Mouse (Mus musculus): ENCODE results near the gene Tmc6.
"Not testable (repeated sequence)": the region's sequence is repeated elsewhere in the genome, so short reads cannot be mapped to it uniquely, and the experiment has no call there.

Tmc6 gene

GRCm38 (mm10) chr11:117810401-117811046 lies 28.5 kb upstream of the Tmc6 start:
- in situ Hi-C loops (cut with MseI, MboI), result no loop called here

GRCm38 (mm10) chr11:117809407-117810311 lies 27.7 kb upstream of the Tmc6 start, which contains the start of the genes Gm20708 and Syngr2:
Gm20708 (plus strand) TSS chr11:117809668.
Syngr2 (plus strand) TSS chr11:117809668.
- in situ Hi-C loops (cut with MseI, MboI), result no loop called here

DNA sequence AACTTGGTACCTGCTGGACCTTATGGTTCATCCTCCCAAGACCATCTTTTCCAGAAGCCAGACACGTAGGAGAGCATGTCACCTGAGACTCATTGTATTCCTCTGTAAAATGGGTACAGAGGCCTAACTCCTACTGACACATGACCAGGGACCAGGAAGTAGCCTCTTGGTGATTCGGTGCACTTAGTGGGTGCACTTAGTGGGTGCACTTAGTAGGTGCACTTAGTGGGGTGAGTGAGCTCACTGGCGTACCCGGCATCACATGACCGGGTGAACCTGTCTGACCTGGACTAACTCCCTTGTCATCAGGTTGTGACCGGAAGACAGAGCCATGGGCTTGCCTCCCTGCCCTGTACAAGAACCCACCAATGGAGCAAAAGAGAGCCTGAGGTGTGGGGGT lies 24.8 kb upstream of the Tmc6 start:
- in situ Hi-C loops (cut with MseI, MboI), result no loop called here

- in situ Hi-C loops (cut with MseI, MboI), result no loop called here
Observed at GRCm38 (mm10) chr11:117803166-117803688, 21.2 kb upstream of the Tmc6 start.

- in situ Hi-C loops (cut with MseI, MboI), result no loop called here
Observed at GRCm38 (mm10) chr11:117801650-117802049, 19.7 kb upstream of the Tmc6 start.

GRCm38 (mm10) chr11:117800038-117800437 lies 18.0 kb upstream of the Tmc6 start:
- in situ Hi-C loops (cut with MseI, MboI), result no loop called here

DNA sequence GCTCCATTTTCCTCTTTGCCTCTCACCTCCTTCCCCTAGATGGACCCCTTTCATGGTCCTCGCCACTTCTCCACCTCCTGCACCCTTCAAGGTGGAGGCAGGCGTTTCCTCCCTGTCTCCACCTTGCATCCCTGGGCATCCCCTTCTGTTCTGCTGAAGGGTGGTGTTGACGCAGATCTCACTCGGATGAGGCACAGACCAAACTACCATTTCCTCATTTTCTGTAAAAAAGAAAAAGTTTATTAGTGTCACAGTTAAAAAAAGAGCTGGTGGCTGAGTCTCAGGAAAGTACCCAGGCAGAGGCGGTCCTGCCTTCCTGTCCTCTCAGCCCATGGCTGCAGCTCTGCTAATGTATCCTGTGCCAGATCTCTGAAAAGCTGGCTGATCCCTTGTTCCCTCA lies 17.2 kb upstream of the Tmc6 start:
- in situ Hi-C loops (cut with MseI, MboI), result no loop called here

DNA sequence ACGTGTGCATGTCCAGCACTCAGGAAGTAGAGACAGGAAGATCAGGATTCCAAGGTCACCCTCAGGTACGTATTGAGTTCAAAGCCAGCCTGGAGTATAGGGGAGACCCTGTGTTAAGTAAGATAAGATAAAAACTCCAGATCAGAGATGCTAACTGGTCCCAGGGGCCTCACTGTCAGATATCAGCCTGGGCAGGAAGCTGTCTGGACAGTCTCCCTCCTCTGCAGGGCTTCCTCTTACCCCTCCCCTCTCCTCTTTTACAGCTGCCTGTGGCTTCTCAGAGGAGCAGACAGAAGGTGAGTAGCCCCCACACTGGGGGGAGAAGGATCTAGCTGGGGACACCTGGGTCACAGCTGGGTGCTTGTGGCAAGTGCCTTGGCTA lies 16.2 kb upstream of the Tmc6 start:
- in situ Hi-C loops (cut with MseI, MboI), result no loop called here

- in situ Hi-C loops (cut with MseI, MboI), result no loop called here
Observed at GRCm38 (mm10) chr11:117797511-117798159, 15.6 kb upstream of the Tmc6 start, which contains the start of gene 6030468B19Rik. 6030468B19Rik (plus strand) TSS chr11:117797660.

DNA sequence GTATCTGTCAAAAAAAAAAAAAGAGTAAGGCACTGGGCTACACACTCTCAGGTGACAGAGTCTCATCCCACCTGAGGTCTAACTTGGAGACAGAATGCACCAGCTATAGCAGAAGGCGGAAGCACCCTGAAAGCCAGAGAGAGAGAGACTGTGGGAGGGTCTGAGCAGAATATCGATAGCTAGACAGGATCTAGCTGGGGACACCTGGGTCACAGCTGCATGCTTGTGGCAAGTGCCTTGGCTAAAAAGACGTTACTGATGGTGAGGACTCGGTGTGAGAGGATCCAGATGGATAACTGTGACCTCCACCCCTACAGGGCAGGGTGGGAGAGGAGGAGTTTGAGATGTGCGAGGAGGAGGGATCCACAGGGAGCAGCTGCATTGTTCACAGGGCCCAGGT lies 15.0 kb upstream of the Tmc6 start:
- in situ Hi-C loops (cut with MseI, MboI), result no loop called here

DNA sequence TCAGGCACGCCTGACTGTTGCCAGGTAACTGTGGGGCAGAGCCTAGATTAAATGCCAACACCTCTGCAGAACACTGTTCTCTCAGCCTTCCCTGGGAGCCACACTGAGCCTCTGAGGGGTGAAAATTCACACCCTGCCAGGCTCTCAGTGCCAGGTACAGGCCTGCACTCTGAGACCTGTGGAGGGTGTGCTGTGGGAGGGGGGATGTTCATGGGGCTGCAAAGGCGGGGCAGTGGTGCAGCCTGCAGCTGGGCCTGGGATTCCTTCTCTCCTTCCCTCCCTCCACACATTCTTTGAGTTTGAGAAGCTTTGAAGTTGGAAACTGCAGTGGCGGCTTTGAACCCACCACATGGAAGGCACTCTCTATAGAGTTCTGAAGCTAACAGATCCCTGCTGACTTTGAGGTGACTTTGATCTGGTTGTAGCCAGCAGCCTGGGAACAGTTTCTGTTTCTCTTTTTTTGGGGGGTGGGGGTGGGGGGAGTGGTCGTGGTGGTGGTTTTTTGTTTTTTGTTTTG lies 12.1 kb upstream of the Tmc6 start:
- in situ Hi-C loops (cut with MseI, MboI), result no loop called here

DNA sequence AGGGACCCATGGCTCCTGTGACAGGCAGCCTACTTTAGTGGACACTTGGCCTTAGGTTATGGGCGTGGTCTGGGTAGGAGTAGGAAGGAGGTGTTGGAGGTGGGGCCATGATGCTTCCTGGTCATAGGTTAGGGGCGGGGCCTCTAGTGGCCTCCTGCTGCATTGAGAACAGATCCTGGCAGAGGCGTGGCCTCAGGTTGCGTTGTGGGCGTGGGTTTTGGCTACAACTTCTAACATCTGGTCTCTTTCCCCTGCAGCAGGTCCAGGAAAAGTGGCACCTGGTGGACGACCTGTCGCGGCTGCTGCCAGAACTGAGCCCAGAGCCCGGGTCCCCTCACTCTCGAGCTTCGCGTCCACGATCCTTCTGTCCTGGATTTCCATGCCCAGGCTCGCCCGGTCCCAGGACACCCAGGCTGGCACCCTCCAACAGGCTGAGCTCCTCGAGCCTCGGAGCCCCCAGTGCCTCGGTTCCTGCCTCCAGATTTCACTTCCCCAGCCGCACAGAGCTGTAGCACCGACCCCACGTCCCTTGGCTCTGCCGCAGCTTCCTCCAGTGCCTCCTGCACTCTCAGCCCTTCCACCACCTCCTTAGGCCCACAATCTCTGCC lies 10.4 kb upstream of the Tmc6 start:
- in situ Hi-C loops (cut with MseI, MboI), result no loop called here

DNA sequence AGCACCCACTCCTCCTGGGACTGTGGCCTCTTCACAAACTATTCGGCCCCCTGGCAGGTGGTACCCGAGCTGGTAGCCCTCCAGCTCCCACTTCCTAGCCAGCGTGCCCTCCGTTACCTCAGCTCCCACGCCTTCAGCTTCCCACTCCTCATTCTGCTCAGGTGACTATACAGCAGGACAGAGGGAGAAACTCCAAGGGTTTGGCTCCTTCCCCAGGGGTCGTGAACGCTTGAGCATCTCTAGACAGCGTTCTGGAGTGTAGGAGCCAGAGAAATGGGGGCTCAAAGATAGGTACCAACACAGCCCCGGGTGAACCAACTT lies 9.4 kb upstream of the Tmc6 start:
- in situ Hi-C loops (cut with MseI, MboI), result no loop called here

DNA sequence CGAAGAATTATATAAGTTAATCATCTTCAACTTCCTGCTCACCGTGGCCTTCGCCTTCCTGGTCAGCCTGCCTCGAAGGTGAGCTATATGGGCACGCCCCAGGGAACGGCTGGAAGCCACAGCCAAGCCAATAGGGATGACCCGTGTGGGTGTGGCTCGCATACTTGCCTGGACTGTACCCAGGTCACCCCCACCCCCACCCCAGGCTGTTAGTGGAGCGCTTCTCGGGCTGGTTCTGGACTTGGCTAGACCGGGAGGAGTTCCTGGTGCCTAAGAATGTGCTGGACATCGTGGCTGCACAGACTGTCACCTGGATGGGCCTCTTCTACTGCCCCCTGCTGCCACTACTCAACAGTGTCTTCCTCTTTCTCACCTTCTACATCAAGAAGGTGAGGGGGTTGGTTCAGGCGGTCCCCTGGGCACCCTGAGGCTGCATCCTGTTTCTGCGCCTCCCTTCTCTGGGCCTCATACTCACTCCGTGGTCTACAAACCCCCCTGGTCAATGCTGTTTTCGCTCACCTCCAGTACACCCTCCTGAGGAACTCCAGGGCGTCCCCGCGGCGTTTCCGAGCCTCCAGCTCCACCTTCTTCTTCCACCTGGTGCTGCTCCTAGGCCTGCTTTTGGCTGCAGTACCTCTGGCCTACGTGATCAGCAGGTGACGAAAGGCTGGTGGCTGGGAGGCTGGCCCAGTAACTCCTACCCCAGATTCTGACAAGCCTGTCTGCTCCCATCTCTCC lies 8.9 kb upstream of the Tmc6 start:
- in situ Hi-C loops (cut with MseI, MboI), result no loop called here

DNA sequence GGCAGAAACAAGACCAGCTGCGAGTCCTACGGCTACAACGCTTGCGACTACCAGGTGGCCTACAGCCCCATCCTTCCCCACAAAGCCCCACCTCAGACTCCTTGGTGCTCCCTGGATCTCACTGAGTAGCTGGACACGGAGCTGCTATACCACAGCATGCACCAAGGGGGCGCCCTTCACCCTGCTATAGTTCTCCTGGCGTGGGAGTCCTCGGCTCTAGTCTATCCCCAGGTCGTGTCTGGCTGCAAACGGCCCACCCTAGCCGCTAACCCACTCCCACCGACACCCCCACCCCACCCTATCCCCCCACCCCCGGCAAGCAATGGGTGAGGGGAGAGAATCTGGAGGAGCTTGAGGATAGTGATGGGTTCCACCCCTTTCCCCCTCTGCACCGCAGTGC lies 8.3 kb upstream of the Tmc6 start:
- in situ Hi-C loops (cut with MseI, MboI), result no loop called here

DNA sequence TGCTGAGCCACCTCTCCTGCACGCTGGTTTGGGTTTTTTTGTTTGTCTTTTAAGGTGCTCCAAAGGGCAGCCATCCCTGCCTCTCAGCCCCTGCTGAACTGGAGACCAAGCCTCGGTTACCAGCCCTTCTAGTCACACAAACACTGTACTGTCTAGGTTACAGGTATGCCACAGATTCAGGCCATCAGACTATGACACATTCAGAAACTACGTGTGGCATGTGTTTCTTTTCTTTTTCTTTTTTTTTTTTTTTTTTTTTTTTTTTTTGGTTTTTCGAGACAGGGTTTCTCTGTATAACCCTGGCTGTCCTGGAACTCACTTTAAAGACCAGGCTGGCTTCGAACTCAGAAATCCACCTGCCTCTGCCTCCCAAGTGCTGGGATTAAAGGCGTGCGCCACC lies 6.5 kb upstream of the Tmc6 start:
- in situ Hi-C loops (cut with MseI, MboI), result not testable (repeated sequence)

- in situ Hi-C loops (cut with MseI, MboI), result no loop called here
Observed at GRCm38 (mm10) chr11:117786294-117786693, 4.3 kb upstream of the Tmc6 start.

DNA sequence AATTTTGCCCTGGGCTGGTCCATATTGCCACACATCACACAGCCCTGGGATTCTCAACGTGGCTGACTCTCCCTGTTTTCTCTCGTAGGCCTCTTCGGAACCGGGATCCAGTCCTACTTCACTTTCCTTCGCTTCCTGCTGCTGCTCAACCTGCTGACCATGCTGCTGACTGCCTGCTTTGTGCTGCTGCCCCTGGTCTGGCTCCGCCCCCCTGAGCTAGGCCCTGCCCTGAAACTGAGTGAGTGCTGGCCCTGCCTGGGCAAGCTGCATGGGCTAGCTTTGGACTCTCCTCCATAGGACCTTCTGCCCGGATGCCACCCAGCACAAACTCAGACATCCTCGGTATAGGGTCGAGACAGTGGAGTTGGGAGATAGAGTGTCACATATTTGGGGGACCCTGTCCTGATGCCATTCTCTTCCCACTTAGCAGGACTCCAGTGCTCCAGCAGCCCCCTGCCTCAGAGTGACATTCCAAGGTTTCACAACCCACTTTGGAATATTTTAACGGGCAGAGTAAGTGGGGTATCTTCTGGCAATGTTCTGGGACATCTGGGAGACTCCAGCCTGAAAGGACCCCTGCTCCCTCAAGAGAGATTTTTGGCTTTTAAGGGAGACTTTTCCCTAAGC lies 1.8 kb upstream of the Tmc6 start:
- in situ Hi-C loops (cut with MseI, MboI), result no loop called here

DNA sequence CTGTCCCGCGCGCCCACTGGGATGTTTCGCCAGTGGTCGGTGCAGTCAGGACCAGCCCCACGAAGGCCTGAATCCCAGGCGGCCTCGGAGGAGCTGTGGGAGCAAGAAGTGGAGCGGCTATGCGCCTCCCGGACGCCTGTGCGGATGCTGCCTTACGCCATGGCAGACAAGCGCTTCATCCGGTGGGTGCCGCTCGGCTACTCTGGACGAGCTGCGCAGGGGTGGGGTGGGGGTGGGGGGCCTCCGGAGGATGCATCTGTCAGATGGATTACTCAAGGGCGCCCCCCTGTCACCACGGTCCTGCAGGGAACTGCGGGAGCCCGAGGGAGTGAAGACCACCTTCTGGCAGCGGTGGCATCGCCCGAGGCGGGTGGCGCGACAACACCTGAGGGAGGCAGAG lies 1.1 kb upstream of the Tmc6 start:
- in situ Hi-C loops (cut with MseI, MboI), result no loop called here

- in situ Hi-C loops (cut with MseI, MboI), result no loop called here
Observed at GRCm38 (mm10) chr11:117782705-117783034, 672 bp upstream of the Tmc6 start.

Data from mouse trophoblast stem cell (cell line).